Mouse (Mus musculus) ES-E14 (cell line): ENCODE results near the gene Serpina1e. TPM values are rescaled to one million over a fixed set of nuclear protein-coding genes. Genes with fewer than 3 reads are reported as not detected.

ENCODE experiments used
- total RNA-seq: library from RNA; depleted of rRNA; stranded (reverse); fragments of 300-350 nt; gene quantifications from 2 replicates; pipeline ENCODE4 v1.2.3, GENCODE M21; 2012; rRNA removed

Gene Serpina1e
- total RNA-seq, 1 experiment, result not detected

Other genes starting within 250 kb of the Serpina1e start
- gene Serpina1d, start 185.4 kb downstream of the Serpina1e start, total RNA-seq, result not detected in 2 replicates
- gene Serpina1b, start 128.6 kb downstream of the Serpina1e start, total RNA-seq, result not detected in 2 replicates
- gene Serpina1a, start 95.4 kb downstream of the Serpina1e start, total RNA-seq, result not detected in 2 replicates
- not detected in 2 replicates for gene Serpina1c, start 54.1 kb downstream of the Serpina1e start, total RNA-seq
- gene Serpina11, start 31.0 kb upstream of the Serpina1e start, total RNA-seq, result not detected in 2 replicates
- 0.18 TPM in 1 of 2 replicates, not detected in the other for gene Serpina9, start 54.8 kb upstream of the Serpina1e start, total RNA-seq
- 0.13 TPM in 1 of 2 replicates, not detected in the other for gene Serpina12, start 85.5 kb upstream of the Serpina1e start, total RNA-seq
- gene Serpina5, start 142.1 kb upstream of the Serpina1e start, total RNA-seq, result not detected in 2 replicates
- gene Serpina3a, start 153.7 kb upstream of the Serpina1e start, total RNA-seq, result not detected in 2 replicates
- gene Serpina3b, start 169.0 kb upstream of the Serpina1e start, total RNA-seq, result not detected in 2 replicates
- gene Serpina3c, start 194.9 kb upstream of the Serpina1e start, total RNA-seq, result not detected in 2 replicates